Mouse (Mus musculus) testis, adult 2 months (tissue): Measurements from ENCODE around the gene Guca2a.

Source experiments
- CTCF ChIP-seq: fragments of 200-500 bp; IDR thresholded peaks from 2 replicates; pipeline ENCODE4 v1.5.1; 2012; ENCODE audit warnings: low read depth, mild to moderate bottlenecking, inconsistent platforms, low read length, moderate library complexity; ENCODE audit not compliant: control insufficient read depth, insufficient read depth, insufficient replicate concordance
- POLR2A ChIP-seq: fragments of 200-500 bp; IDR thresholded peaks from 2 replicates; pipeline ENCODE4 v1.6.1; 2012; ENCODE audit warnings: low read depth, mild to moderate bottlenecking, inconsistent platforms, low read length, moderate library complexity; ENCODE audit not compliant: control insufficient read depth

GRCm38 (mm10) chr4:119594331-119594730, 43.2 kb upstream of the Guca2a start:
- TF ChIP-seq POLR2A (no peak), CTCF (no peak)
